Mouse (Mus musculus): ENCODE measurements around the gene Rfx2. TPM values are rescaled to one million over a fixed set of nuclear protein-coding genes. Genes with fewer than 3 reads are reported as not detected.

Gene Rfx2
- polyA plus RNA-seq, 1 experiment from 2014 or later = 5.9 TPM

- no peak for DNase-seq (ENCODE audit: low spot score)
- TF ChIP-seq EP300 (IDR thresholded peaks at IDR 0.05) (no peak), CTCF (IDR thresholded peaks at IDR 0.05) (no peak)
- Histone ChIP-seq H3K9ac (replicated peaks; ENCODE audit: low read depth) (no peak overlapping the region), H3K4me3 (ENCODE audit: low read depth, low read length) (peak overlapping the region; percentile 82), H3K36me3 (ENCODE audit: insufficient read depth, low read length) (no peaks in the 10 kb centered on the region; the same call in 1 of the 2 replicates), H3K9me3 (ENCODE audit: low read length) (no peaks in the 10 kb centered on the region), H3K27ac (ENCODE audit: low read length) (no peak overlapping the region), H3K4me2 (replicated peaks; ENCODE audit: low read depth, low read length) (peak overlapping the region; percentile 57; the same call in 1 of the 2 replicates), H3K4me1 (ENCODE audit: insufficient read depth, low read depth, low read length) (peaks cover 3% of the 10 kb centered on the region; the same call in 1 of the 2 replicates), H3K27me3 (replicated peaks; ENCODE audit: insufficient read depth, low read length) (no peaks in the 10 kb centered on the region)
- ATAC-seq = no peak
- WGBS = 72% methylated on average over 8 of the region's 8 CpGs
Observed at GRCm38 (mm10) chr17:56763741-56764250, 67.0 kb downstream of the Rfx2 start.

- Histone ChIP-seq H3K27ac (ENCODE audit: low read length) (no peak overlapping the region), H3K4me2 (replicated peaks; ENCODE audit: low read depth, low read length) (no peak overlapping the region), H3K4me1 (ENCODE audit: insufficient read depth, low read depth, low read length) (peaks cover 6% of the 10 kb centered on the region; the same call in 1 of the 2 replicates), H3K36me3 (ENCODE audit: insufficient read depth, low read length) (no peaks in the 10 kb centered on the region), H3K9ac (replicated peaks; ENCODE audit: low read depth) (0 out of 2 replicates have a peak overlapping the region, but pooled peaks have one; percentile 43), H3K9me3 (ENCODE audit: low read length) (no peaks in the 10 kb centered on the region), H3K4me3 (ENCODE audit: low read depth, low read length) (no peak overlapping the region), H3K27me3 (replicated peaks; ENCODE audit: insufficient read depth, low read length) (no peaks in the 10 kb centered on the region)
- TF ChIP-seq EP300 (IDR thresholded peaks at IDR 0.05) = no peak
- TF ChIP-seq CTCF (IDR thresholded peaks at IDR 0.05) = peak; percentile 100
- ATAC-seq (no peak), DNase-seq (ENCODE audit: low spot score) (peak; percentile 70)
- 48% methylated on average over 27 of the region's 27 CpGs for WGBS
Observed at GRCm38 (mm10) chr17:56762769-56763731, 67.8 kb downstream of the Rfx2 start.

- 0 out of 2 replicates have a peak overlapping the region, but pooled peaks have one; percentile 43 for H3K9ac ChIP-seq (replicated peaks; ENCODE audit: low read depth)
- ATAC-seq (peak; percentile 18), DNase-seq (ENCODE audit: low spot score) (peak; percentile 93)
- peaks cover 3% of the 10 kb centered on the region; the same call in 1 of the 2 replicates for H3K27me3 ChIP-seq (replicated peaks; ENCODE audit: insufficient read depth, low read length)
- peak overlapping the region; percentile 29; the same call in 1 of the 2 replicates for H3K27ac ChIP-seq (ENCODE audit: low read length)
- no peaks in the 10 kb centered on the region for H3K36me3 ChIP-seq (ENCODE audit: insufficient read depth, low read length)
- WGBS = 0% methylated on average over 23 of the region's 28 CpGs
- H3K4me2 ChIP-seq (replicated peaks; ENCODE audit: low read depth, low read length) = peak overlapping the region; percentile 72
- peak overlapping the region; percentile 38 for H3K4me3 ChIP-seq (ENCODE audit: low read depth, low read length)
- H3K4me1 ChIP-seq (ENCODE audit: insufficient read depth, low read depth, low read length) = peaks cover 9% of the 10 kb centered on the region; the same call in 1 of the 2 replicates
- no peak for TF ChIP-seq CTCF (IDR thresholded peaks at IDR 0.05)
- no peak for TF ChIP-seq EP300 (IDR thresholded peaks at IDR 0.05)
- no peaks in the 10 kb centered on the region for H3K9me3 ChIP-seq (ENCODE audit: low read length)
Observed at GRCm38 (mm10) chr17:56761991-56762410, 68.8 kb downstream of the Rfx2 start.

GRCm38 (mm10) chr17:56761077-56761476 lies 69.7 kb downstream of the Rfx2 start:
- TF ChIP-seq CTCF (IDR thresholded peaks at IDR 0.05) = no peak
- TF ChIP-seq EP300 (IDR thresholded peaks at IDR 0.05) = no peak
- WGBS = 50% methylated on average over 3 of the region's 3 CpGs
- H3K9me3 ChIP-seq (ENCODE audit: low read length) = no peaks in the 10 kb centered on the region
- H3K4me3 ChIP-seq (ENCODE audit: low read depth, low read length) = no peak overlapping the region
- no peaks in the 10 kb centered on the region for H3K36me3 ChIP-seq (ENCODE audit: insufficient read depth, low read length)
- H3K27me3 ChIP-seq (replicated peaks; ENCODE audit: insufficient read depth, low read length) = peaks cover 12% of the 10 kb centered on the region
- no peak overlapping the region for H3K27ac ChIP-seq (ENCODE audit: low read length)
- no peak overlapping the region for H3K4me2 ChIP-seq (replicated peaks; ENCODE audit: low read depth, low read length)
- ATAC-seq (no peak), DNase-seq (ENCODE audit: low spot score) (no peak)
- no peak overlapping the region for H3K9ac ChIP-seq (replicated peaks; ENCODE audit: low read depth)
- H3K4me1 ChIP-seq (ENCODE audit: insufficient read depth, low read depth, low read length) = peaks cover 9% of the 10 kb centered on the region; the same call in 1 of the 2 replicates

- no peak for TF ChIP-seq CTCF (IDR thresholded peaks at IDR 0.05)
- TF ChIP-seq EP300 (IDR thresholded peaks at IDR 0.05) = no peak
- H3K4me2 ChIP-seq (replicated peaks; ENCODE audit: low read depth, low read length) = no peak overlapping the region
- DNase-seq (ENCODE audit: low spot score) (no peak), ATAC-seq (no peak)
- H3K36me3 ChIP-seq (ENCODE audit: insufficient read depth, low read length) = no peaks in the 10 kb centered on the region
- no peaks in the 10 kb centered on the region for H3K9me3 ChIP-seq (ENCODE audit: low read length)
- no peak overlapping the region for H3K27ac ChIP-seq (ENCODE audit: low read length)
- no peak overlapping the region for H3K9ac ChIP-seq (replicated peaks; ENCODE audit: low read depth)
- WGBS = 41% methylated on average over 7 of the region's 7 CpGs
- peaks cover 9% of the 10 kb centered on the region; the same call in 1 of the 2 replicates for H3K4me1 ChIP-seq (ENCODE audit: insufficient read depth, low read depth, low read length)
- no peak overlapping the region for H3K4me3 ChIP-seq (ENCODE audit: low read depth, low read length)
- peaks cover 15% of the 10 kb centered on the region for H3K27me3 ChIP-seq (replicated peaks; ENCODE audit: insufficient read depth, low read length)
Observed at GRCm38 (mm10) chr17:56759261-56759660, 71.6 kb downstream of the Rfx2 start.

GRCm38 (mm10) chr17:56758132-56758531 lies 72.7 kb downstream of the Rfx2 start:
- ATAC-seq (peak; percentile 54), DNase-seq (ENCODE audit: low spot score) (peak; percentile 87)
- Histone ChIP-seq H3K9me3 (ENCODE audit: low read length) (no peaks in the 10 kb centered on the region), H3K4me2 (replicated peaks; ENCODE audit: low read depth, low read length) (peak overlapping the region; percentile 100; the same call in 1 of the 2 replicates), H3K9ac (replicated peaks; ENCODE audit: low read depth) (no peak overlapping the region), H3K27me3 (replicated peaks; ENCODE audit: insufficient read depth, low read length) (peaks cover 24% of the 10 kb centered on the region), H3K4me3 (ENCODE audit: low read depth, low read length) (no peak overlapping the region), H3K36me3 (ENCODE audit: insufficient read depth, low read length) (no peaks in the 10 kb centered on the region), H3K4me1 (ENCODE audit: insufficient read depth, low read depth, low read length) (peaks cover 8% of the 10 kb centered on the region; the same call in 1 of the 2 replicates), H3K27ac (ENCODE audit: low read length) (no peak overlapping the region)
- WGBS = 5% methylated on average over 12 of the region's 12 CpGs
- TF ChIP-seq EP300 (IDR thresholded peaks at IDR 0.05) = no peak
- peak; percentile 68 for TF ChIP-seq CTCF (IDR thresholded peaks at IDR 0.05)
